Mouse (Mus musculus) lung, postnatal 10 days (tissue): ENCODE results near the gene Hist2h4.
"Not testable (repeated sequence)": the region's sequence is repeated elsewhere in the genome, so short reads cannot be mapped to it uniquely, and the experiment has no call there.

Experiments used
- DNase-seq: peaks from one replicate; pipeline ENCODE4 v3.0.0; 2021

Hist2h4 gene

DNA sequence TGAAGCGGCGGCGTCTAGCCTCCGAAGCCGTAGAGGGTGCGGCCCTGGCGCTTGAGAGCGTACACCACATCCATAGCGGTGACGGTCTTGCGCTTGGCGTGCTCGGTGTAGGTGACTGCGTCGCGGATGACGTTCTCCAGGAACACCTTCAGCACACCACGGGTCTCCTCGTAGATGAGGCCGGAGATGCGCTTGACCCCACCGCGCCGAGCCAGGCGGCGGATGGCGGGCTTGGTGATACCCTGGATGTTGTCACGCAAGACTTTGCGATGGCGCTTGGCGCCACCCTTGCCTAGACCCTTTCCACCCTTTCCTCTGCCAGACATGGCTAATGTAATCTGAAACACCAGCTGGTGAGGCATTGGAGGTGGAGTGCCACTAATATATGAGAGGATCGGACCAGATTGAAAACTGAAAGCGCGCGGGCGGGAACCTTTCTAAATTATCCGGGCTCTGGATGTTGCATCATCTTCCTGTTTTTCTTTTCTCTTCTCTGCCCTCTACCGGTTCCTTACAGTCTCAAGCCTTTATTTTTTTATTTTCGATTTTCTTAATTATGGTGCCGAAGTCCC, at the start of gene Hist2h4:
TSS of gene Hist2h4 (minus strand) at position 333 of the 572 bp plus-strand sequence.
- DNase-seq = peak; percentile 98

DNA sequence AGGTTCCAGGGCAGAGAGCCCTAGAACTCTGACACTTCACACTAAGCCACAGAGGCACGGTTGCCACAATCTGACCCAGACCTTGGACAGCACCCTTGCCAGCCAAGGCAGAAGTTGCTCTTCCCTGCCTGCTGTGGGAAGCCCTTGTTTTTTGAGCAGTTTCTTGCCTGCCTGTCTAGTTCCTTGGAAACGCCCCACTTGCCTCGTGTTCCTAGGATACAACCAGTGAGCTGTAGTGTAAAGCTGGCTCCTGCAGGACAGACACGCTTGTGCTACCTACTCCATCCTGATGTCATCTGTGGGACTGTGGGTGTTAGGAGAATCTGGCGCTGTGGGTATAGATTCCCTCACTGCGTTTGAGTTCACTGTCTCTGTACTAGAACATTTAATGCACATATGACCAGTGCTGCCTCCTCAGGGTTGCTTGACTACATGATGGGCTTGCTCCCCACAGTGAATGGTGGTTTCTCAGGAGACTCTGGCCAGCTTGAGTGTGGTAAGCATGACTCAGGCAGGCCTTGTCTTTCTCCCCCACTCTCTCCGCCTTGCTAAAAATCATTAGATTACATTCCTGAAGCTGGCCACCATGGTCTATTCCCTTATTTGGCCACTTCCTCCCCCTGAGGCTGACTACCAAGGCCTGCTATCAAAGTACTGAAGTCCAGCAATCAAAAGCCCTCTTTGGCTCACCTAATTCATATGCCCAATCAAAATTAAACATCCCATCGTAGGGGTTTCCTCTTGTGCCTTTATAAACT, 49.4 kb upstream of the Hist2h4 start:
- no peak for DNase-seq

DNA sequence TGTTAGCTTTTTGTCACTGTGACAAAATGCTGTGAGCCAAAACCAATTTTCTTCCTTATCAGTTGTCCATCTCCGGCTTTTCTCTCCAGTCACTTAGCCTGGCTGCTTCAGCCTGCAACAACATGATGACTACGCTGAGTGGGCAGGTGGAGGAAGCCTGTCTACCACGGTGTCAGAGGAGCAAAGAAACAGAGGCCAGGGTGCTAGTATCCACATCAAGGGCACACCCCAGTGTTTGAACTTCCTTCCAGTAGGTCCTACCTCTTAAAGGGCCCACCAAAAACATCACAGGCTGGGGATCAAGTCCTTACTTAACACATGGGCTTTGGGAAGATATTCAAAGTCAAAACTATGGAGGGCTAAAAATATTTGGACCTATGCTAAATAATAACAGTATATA, 46.3 kb upstream of the Hist2h4 start:
- no peak for DNase-seq

DNA sequence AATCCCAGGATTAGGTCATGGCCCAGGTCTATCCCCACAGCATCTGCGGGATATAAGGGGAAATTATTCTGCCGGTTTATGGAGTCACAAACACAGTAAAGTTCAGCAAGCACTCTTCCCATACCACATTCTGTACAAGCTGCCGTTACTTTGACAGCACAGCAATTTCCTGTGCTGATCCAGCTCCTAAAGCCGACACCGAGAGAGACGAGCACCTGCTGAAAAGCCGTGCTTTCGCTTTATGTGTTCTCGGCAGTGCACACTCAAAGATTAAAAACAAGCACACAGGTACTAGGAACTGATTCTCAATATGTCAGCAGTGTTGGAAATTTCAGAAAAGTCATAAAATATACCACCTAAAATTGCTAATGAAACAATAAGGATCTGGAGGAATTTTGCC, 43.4 kb upstream of the Hist2h4 start:
- DNase-seq = no peak

DNA sequence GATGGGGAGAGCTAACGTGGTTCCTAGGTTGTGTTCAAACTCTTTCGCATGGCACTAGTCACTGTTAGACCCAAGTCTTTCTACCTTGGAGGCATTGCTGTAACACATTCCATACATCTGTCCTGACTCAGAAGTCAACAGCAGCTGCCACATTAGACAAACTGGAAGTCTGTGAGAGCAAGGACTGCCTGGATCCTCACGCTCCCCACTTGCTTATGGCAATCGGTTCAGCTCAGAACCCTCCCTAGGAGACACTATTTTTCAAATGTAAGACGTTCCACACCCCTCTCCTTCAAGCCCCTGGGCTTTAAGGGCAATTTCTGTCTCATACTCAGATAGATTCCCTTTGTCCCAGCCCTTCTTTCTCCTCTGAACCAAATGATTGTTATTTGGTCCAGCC, 39.0 kb upstream of the Hist2h4 start:
- DNase-seq = no peak

DNA sequence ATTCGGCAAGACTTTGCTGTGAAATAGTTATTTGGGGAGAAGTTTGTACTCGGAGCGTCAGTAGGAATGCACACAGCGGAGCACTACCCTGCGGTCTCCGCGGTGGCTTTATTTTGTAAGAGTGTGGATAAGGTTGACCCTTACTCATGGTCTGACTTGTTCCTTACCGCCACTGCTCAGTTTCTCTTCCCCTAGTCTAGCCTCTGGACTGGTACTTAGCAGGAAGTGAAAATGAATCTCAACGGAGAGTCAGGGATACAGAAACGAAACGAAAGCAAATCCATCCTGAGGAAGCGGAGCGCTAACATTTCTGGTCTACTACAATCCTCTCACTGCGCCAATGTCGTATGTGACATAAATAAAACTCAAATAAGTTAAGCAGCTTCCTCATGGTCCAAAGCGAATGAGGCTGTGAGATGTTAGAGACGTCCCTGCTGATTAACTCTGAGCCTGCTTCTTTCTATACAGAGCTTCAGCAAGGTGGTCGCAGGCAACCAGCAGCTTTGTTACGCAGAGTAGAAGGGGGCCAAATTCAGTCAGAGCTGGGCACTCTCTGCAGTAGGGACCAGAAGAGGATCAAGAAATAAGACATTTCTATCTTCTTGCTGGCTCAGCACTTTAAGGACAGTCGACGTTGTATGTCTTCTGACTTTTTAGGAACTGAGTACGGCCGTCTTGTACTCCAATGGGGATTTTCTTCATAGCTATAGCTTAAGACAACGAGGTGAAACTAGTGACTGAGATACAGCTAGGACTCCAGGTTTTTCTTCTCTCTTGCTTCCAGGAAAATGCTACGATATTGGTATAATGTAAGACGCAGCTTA, 37.8 kb upstream of the Hist2h4 start:
- DNase-seq = no peak

DNA sequence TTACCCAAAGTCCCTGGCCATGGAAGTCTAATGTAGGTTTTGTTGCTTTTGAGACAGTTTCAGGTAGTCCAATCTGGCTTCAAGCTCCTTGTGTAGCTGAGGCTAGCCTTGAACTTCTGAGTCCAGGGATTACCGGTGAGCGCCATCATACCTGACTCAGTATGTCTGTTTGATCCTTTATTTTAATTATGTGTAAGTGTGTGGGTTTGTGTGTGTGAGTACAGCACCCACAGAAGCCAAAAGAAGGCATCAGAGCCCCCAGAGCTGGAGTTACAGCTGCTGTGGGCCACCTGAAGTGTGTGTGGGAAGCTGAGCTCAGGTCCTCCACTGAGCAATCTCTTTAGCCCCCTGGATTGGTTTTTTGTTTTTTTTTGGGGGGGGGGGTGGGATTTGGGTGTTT, 36.5 kb upstream of the Hist2h4 start:
- no peak for DNase-seq

DNA sequence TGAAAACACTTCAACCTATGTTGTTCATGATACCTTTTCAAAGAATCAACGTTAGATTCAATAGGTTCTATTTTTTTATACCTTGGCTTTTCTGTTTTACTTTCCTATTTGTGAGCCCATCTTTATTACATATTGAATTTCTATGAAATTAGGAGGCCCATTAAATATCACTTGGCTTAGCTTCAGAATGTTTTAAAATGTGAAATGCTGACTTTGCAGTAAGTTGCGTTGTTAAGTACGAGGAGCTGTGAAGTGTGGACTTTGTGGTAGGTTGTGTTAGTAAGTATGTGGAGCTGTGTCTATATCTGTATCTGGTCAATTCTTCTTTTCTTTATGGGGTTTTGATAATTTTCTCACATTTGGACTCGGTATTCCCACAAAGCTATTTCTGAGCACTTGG, 35.2 kb upstream of the Hist2h4 start:
- DNase-seq = no peak

DNA sequence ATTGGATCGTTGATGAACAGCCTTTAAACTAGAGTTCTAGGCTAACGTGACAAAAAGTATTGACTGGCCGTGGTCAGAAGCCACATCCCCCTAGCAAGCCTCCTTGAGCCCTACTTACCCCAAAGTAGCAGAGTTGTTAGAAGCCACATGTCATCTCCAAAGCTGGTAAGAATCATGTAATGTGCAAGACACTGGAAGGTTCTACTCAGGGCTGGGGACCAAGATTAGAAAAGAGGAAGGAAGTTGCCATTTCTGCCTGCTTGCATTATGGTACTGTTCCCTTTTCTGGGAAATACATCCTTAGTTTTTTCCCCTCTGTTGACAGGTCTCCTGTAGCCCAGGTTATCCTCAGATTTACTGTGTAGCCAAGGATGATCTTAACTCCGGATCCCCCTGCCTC, 30.7 kb upstream of the Hist2h4 start, which contains the start of gene Fcgr1:
TSS of gene Fcgr1 (minus strand) at position 183 of the 400 bp plus-strand sequence.
- no peak for DNase-seq

DNA sequence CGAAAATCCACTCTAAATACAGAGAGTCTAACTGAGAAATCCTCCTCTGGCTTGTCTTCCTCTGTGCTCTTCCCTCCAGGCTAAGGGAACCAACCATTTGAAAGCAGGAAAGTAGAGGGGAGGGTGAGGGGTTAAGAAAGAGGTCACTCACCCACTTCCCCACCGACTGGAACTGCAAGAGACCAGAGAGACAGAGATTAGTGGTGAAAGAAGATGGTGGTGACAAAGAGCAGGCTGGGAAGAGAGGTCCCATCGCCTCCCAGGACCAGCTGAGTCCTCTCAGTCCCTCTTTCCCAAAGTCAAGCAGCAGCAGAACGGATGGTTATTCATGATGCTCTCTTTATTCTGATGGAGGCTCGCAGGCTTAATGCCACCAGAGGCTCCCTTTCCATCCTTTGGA, 30.3 kb upstream of the Hist2h4 start:
- DNase-seq = no peak

DNA sequence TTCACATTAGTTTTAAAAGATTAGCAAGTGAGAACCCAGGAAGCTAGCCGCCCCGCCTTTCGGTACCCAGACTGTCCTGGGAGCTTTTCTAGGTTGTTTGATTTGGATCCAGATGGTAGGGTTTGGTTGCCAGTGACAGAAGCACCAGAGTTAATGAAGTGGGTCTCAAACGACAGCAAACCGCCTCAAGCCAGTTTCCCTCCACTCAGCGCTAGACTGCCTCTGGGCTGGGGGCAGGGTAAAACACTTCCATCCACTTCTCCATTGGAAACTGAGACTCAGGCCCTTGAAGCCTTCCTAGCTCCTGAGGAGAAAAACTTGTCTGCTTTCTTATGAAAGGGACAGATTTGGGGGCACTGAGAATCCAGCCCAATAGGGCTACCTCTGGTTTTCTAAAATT, 29.5 kb upstream of the Hist2h4 start:
- no peak for DNase-seq

DNA sequence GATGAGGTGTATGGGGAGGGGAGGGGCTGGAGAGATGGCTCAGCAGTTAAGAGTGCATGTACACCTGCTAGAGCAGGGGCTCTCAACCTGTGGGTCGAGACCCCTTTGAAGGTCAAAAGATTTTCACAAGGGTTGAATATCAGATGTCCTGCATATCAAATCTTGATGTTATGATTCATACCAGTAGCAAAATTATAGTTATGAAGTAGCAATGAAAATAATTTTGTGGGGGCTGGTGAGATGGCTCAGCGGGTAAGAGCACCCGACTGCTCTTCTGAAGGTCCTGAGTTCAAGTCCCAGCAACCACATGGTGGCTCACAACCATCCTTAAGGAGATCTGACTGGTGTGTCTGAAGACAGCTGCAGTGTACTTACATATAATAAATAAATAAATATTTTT, 27.6 kb upstream of the Hist2h4 start:
- not testable (repeated sequence) for DNase-seq

DNA sequence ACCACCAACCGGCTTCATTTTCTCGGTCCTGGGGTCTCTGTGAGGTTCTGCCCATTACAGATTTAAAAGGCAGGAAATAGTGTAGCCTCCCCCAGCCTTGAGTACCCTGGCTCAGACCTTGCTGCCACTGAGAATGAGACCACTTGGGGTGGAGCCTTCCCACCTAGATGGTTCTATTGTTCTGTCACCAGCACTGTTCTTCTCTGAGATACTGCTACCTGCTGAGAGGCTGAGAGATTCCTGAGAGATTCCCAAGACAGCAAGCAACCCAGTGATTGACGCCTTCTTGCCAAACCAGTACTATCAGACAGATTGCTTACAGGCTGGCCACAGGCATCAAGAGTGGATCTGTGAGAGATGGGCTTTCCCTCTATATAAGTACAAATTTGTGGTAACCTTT, 26.1 kb upstream of the Hist2h4 start:
- no peak for DNase-seq

DNA sequence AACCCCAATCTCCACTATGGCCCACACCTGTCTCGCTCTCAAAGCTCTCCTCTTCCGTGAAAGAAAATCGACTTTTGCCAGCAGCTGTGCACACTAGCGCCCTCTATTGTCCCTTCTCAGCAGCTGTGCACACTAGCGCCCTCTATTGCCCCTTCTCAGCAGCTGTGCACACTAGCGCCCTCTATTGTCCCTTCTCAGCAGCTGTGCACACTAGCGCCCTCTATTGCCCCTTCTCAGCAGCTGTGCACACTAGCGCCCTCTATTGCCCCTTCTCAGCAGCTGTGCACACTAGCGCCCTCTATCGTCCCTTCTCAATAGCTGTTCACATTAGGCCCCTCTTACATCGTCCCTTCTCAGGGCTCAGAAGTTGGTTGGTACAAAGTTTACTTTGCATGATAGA, 24.2 kb upstream of the Hist2h4 start:
- DNase-seq = not testable (repeated sequence)

DNA sequence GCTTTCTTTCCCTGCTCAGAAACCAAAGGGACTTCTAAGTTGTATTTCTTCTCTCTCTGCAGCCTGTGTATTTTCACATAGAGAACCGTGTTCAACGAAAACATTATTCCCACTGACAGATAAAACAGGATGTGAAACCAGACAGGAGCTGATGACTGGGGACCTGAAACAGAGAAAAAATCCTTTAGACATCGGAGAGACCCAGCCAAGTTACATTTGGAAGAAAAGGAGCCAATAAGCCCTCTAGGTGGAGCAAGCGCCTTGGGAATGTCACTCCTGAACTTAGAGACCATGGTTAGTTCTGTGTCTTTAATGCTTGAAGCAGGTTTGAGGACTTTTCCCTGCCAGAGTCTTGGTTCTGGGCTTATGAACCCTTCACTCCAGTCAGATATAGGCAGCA, 21.3 kb upstream of the Hist2h4 start:
- DNase-seq = peak; percentile 51

DNA sequence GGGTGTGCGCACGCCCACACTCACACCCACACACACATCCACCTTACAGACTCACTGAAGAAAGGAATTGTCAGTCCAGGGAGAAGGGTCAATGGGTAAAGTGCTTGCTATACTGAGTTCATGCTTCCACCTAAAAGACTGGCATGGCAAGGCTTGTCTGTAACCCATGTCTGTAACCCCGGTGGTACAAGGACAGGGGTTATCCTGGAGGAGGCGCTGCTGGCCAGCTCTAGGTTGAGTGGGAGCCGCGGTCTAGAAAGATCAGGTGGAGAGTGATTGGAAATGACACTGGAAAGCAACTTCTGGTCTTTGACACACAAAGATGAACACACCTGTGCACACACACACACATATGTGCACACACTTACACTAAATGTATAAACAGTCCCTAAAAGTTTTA, 17.5 kb upstream of the Hist2h4 start:
- no peak for DNase-seq

DNA sequence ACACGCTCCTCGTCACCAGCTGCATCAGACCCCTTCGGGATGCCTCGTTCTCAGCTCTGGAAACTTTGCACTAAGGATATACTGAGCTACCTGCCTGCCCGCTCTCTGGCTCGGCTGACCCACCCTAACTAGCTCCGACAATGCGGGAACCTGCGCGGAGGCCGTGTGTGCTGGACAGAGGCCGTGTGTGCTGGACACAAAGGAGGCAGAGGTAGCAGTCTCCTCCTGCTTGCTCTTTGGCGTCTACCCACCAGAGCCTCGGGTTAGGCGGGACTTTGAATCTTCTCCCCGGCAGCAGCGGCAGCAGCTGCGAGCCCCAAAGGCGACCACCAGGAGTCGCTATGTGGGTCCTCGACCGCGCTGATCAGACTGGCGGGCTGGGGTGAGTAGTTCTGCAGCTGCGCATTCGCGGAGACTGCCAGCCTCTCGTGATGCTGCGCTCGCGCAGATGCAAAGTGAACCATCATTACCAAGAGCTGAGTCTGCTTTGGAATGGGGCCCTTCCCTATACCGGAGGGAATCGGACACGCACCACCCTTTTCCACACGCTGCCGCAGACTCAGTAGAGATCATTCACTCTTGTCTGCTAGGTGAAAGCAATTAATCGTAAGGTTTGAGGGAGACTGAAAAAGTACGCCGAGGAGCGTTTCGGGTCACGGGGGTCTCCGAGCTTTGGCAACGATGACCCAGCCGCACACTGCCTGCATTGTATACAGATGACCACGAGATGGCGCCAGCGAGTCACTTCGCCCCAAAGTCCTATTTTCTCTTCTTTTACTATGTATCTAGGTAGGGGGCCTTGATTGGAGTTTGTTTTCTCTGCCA, 14.9 kb upstream of the Hist2h4 start:
- peak; percentile 96 for DNase-seq

DNA sequence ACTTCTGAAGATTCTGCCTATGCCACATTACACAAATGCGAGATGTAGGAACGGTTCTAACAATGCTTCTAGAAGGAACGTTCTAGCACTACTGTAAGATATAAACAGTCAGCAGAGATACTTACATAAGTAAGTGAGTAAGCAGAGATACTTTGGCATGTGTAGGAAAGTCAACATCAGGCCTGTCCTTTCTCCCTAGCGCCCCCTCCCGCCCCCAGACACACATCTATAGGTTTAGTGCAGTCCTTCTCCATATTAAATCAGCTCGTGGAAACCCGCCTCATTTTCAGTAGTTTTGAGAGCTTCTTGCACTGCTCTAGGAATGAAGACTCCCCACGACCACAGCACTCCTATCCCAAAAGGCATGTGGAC, 14.3 kb upstream of the Hist2h4 start:
- DNase-seq = peak; percentile 48

DNA sequence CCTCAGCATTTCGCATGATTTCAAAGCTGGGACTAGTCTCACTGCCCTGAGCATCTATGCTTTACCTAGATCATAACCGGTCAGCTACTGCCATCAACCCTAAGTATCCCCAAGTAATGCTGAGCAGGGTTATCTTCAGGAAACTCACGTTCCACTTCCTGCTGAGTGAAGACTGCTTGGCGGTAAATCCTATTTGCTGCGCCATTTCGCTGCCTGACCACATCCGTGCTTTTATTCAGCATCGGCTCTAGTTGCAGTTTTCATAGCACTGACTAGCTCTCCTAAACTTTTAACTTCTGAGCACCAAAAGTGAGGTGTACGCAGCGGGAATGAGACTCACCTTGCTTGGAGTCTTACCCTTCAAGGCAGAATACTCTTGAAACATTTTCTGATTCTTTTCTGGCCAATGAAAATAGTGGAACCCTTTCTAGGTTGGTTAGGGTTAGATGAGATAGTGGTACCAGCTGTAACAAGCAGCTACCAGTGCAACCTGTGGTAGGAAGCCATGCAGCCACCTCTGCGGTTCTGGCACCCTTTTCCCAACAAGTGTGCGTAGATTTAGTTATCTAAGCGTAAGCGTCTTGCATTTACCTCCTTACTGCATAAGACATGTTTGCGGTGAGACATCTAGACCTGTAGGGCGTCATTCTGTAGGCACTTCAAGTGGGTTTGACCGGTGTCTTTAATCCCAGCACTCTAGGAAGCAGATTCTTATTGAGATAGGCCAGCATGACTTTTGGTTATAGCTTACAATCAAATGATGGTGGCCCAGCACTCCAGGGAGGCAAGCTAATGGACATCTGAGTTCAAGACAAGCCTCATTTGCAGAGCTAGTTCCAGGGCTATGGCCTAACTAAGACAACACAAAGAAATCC, 10.7 kb upstream of the Hist2h4 start:
- DNase-seq = no peak

DNA sequence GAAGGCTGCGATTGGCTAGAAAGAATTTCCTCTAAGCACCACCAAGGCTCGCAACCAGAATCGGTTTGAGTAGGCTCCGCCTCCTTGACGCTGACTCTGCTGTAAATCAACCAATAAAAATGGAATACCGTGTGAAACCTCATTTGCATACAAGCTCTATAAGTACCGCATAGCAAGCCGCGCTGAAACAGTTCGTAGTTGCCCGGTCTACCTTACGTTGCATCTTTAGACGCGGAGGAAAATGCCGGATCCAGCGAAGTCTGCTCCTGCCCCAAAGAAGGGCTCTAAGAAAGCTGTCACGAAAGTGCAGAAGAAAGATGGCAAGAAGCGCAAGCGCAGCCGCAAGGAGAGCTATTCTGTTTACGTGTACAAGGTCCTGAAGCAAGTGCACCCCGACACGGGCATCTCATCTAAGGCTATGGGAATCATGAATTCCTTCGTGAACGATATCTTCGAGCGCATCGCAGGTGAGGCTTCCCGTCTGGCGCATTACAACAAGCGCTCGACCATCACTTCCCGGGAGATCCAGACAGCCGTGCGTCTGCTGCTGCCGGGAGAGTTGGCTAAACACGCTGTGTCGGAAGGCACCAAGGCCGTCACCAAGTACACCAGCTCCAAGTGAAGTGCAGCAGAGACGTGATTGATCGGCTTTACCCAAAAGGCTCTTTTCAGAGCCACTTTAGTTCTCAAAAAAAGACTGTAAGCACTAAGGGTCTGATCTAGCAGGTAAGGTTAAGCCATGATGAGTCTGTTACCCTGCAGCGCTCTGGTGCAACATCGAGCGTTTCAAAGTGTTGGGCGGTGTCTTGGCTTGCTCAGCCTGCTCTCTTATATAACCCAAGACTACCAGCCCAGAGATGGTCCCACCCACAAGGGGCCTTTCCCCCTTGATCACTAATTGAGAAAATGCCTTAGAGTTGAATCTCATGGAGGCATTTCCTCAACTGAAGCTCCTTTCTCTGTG, 6.7 kb upstream of the Hist2h4 start, which contains the start of gene Hist2h2bb:
TSS of gene Hist2h2bb (plus strand) at position 242 of the 964 bp plus-strand sequence.
- peak; percentile 95 for DNase-seq
